Mouse (Mus musculus) embryo, embryonic 11.5 days (tissue): ENCODE results near the gene Slc46a3.

Source experiments
- DNase-seq: peaks from one replicate; pipeline ENCODE4 v3.0.0-alpha.2; 2012; ENCODE audit warnings: low read depth, low spot score

Slc46a3 gene

DNA sequence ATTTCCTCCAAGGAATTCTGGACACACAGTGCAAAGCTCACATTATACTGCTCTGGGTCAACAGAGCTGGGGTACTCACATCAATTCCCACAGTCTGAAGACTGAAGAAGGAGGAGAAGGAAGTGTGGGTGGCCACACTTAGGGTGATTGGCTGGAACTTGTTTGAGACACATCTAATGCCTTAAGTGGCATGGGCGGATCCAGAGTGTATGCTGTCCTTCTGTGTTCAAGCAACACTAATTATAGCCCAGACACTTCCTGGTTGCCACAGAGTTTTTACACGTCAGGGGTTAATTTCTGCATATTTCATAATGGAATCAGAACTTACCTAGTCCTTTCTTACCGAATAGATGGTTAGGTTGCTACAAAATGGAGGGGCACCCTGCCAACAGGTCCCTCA lies 49.3 kb downstream of the Slc46a3 start:
- DNase-seq: no peak

- no peak for DNase-seq
Observed at GRCm38 (mm10) chr5:147843340-147843739, 51.3 kb downstream of the Slc46a3 start.

GRCm38 (mm10) chr5:147839418-147839817 lies 55.2 kb downstream of the Slc46a3 start:
- no peak for DNase-seq

DNA sequence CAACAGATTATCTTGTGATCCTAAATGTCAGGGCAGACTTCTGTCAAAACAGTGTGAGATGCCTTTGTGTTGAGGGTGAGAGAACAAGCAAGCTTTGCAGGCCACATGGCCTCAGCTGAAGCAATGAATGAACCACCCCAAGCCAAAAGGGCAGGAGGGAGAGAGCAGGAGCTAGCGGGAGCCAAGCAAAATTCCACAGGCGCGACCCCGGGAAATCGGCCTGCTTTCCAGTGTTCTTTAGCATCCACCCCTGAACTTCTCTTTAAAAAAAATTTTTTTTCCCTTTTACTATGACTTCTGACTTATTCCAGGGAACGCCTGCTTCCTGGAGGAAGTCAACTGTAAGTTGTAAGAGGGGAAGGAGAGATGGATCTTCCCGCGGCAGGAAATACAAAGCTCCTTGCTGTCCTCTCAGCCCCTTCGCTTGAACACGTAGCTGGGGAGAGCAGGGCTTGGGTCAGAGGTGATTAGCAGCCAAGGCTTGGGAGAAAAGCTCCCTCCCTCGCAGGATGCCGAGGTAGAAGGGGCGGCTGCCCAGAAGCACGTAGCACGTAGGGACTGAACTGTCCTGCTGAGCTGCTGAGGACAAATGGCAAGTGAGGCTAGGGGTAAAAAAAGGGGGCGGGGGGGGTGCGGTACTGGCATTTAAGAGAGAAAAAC lies 59.6 kb downstream of the Slc46a3 start:
- DNase-seq: no peak

DNA sequence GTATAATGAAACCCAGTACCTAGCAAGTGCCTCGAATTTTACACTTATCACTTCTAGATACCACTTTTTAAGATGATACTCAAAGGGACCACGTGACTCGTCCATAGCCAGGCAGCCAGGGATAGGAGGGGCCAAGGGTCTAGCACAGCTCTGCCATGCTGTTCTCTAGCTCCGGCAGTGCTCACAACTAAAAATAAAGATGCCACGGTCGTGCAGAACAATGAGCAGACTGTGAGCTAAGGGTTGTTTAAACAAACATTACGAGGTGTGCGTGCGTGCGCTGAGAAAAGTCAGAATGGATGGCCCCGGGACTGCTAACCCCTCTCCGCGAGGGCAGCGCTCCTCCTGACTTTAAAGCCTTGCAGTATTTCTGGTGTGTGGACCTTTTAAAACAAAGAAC lies 61.8 kb downstream of the Slc46a3 start:
- DNase-seq: no peak

GRCm38 (mm10) chr5:147828846-147829245 lies 65.8 kb downstream of the Slc46a3 start:
- DNase-seq: no peak
